Mouse (Mus musculus) forebrain, postnatal 0 days (tissue): ENCODE results near the gene Lrrc47. TPM values are rescaled to one million over a fixed set of nuclear protein-coding genes. Genes with fewer than 3 reads are reported as not detected.

ENCODE experiments used
- ATAC-seq: fragments of 200-750 bp; cut with Nextera tagmentation; 2 replicates; pipeline ENCODE4 v1.8.0; 2017; ENCODE audit warnings: mild to moderate bottlenecking, moderate library complexity
- DNase-seq: peaks from one replicate; pipeline ENCODE4 v3.0.0-alpha.2; 2015
- H3K27ac ChIP-seq: fragments of 300-500 bp; sonication (generic); 2 replicates; pipeline ENCODE4 v1.5.1; 2014; ENCODE audit warnings: low read depth, mild to moderate bottlenecking, antibody characterized with exemption, low read length, moderate library complexity, mixed read lengths
- H3K27me3 ChIP-seq: fragments of 300-500 bp; sonication (generic); 2 replicates; pipeline ENCODE4 v1.6.1; 2014; ENCODE audit warnings: mild to moderate bottlenecking, low read length, mixed read lengths; ENCODE audit not compliant: insufficient read depth
- H3K36me3 ChIP-seq: fragments of 300-500 bp; sonication (generic); 2 replicates; pipeline ENCODE4 v1.6.1; 2014; ENCODE audit warnings: mild to moderate bottlenecking, moderate library complexity; ENCODE audit not compliant: insufficient read depth
- H3K4me1 ChIP-seq: fragments of 300-500 bp; sonication (generic); 2 replicates; pipeline ENCODE4 v1.6.1; 2014; ENCODE audit warnings: antibody characterized with exemption; ENCODE audit not compliant: insufficient read depth
- H3K4me2 ChIP-seq: fragments of 300-500 bp; sonication (generic); 2 replicates; pipeline ENCODE4 v1.6.1; 2014; ENCODE audit warnings: low read depth, mild to moderate bottlenecking, moderate library complexity
- H3K4me3 ChIP-seq: fragments of 300-500 bp; sonication (generic); 2 replicates; pipeline ENCODE4 v1.5.1; 2014; ENCODE audit warnings: low read depth, low read length, mixed read lengths
- H3K9ac ChIP-seq: fragments of 300-500 bp; sonication (generic); 2 replicates; pipeline ENCODE4 v1.6.1; 2014; ENCODE audit warnings: mild to moderate bottlenecking
- H3K9me3 ChIP-seq: fragments of 300-500 bp; sonication (generic); 2 replicates; pipeline ENCODE4 v1.6.1; 2016; ENCODE audit warnings: low read length
- CTCF ChIP-seq: sonication (generic); IDR thresholded peaks from 2 replicates; pipeline ENCODE4 v1.5.1; 2016; ENCODE audit warnings: antibody characterized with exemption, control low read depth, low read depth
- WGBS: fragments of 180-500 bp; shearing (Covaris S2); extraction: QIAGEN DNeasy Blood & Tissue Kit; methylation state at CpG from one replicate; pipeline ENCODE4 v1.1.7; 2014; 5-methylcytosine and 5-hydroxymethylcytosine counted together
- polyA plus RNA-seq: library from polyadenylated mRNA; unstranded; fragments of >200 nt; fragmentation: Nextera tagmentation; extraction: Ambion mirVana; gene quantifications from 2 replicates; pipeline ENCODE4 v1.2.1, GENCODE M21; 2015
- total RNA-seq: library from RNA; depleted of rRNA; stranded (reverse); fragments of >200 nt; gene quantifications from 2 replicates; pipeline ENCODE4 v1.2.3, GENCODE M21; 2014

Lrrc47 gene
- total and polyA plus RNA-seq, 2 experiments from 2014 or later: 20.5 to 27.4 TPM

DNA sequence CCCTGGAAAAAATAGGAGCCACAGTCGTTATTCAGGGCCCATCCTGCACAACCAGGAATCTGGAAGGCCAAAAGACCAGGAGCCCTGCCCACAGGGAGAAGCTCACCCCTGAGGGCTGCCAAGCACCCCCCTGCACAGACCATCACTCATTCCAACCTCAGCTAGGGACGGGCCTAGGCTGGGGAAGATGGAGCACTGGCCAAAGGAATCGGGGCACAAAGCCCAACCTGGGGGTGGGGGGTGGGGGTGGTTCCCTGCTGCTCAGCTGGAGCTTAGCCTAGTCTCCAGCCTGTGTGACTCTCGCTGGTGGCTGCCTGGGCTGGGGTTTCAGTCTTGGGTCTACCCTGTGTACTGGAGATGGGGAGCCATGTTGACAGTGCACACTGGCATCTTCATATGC lies 11.3 kb downstream of the Lrrc47 start:
- H3K4me1 ChIP-seq: no peaks in the 10 kb centered on the region
- no peak for DNase-seq
- no peak overlapping the region for H3K4me3 ChIP-seq
- TF ChIP-seq CTCF: no peak
- H3K9ac ChIP-seq: no peak overlapping the region
- peaks cover 46% of the 10 kb centered on the region for H3K36me3 ChIP-seq
- no peak overlapping the region for H3K4me2 ChIP-seq
- no peak overlapping the region for H3K27ac ChIP-seq
- ATAC-seq: peak; percentile 36; the same call in 1 of the 2 replicates
- peaks cover 23% of the 10 kb centered on the region for H3K27me3 ChIP-seq
- 23% methylated on average over 4 of the region's 4 CpGs for WGBS
- no peaks in the 10 kb centered on the region for H3K9me3 ChIP-seq

DNA sequence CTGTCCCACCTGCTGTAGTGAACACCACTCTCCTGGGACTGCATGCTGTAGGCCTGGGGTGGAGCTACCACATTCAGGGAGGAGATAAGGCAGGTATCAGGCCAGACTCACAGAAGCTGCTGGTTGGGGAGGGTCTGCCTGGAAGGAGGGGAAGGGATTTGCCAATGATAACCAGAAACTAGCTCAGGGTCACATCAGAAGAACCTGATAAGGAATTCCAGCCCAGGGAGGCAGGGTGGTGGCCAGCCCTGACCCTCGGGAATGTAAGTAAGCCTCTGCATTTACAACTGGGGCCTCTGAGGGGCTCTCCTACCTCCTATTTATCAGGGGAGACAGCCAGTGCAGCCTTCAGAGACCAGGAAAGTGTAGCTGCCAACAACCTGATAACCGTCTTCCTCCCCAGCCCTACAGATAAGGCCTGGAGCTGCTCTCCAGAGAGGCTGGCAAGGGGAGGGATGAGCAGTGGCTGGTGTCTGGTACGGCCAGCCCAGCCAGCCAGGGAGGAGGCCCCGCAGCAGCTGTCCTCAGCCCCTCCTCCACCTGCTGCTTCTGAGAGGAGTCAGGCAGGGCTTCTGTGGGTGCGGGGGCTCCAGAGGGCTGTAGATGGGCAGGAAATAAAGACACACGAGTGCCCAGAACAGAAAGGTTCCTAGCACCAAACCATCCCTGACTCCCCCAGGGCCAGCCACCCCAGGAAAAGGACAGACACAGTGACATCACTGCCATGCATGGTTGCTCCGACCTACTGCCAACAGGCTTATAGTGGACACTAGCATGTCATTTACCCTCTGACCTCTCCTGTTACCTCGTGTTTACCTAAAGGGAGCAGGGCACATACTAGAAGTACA lies 12.4 kb downstream of the Lrrc47 start:
- TF ChIP-seq CTCF: no peak
- DNase-seq: no peak
- Histone ChIP-seq H3K9ac (no peak overlapping the region), H3K36me3 (peaks cover 35% of the 10 kb centered on the region), H3K9me3 (no peaks in the 10 kb centered on the region), H3K27ac (no peak overlapping the region), H3K4me1 (no peaks in the 10 kb centered on the region), H3K27me3 (peaks cover 23% of the 10 kb centered on the region), H3K4me2 (no peak overlapping the region), H3K4me3 (no peak overlapping the region)
- 30% methylated on average over 8 of the region's 8 CpGs for WGBS
- ATAC-seq: no peak

DNA sequence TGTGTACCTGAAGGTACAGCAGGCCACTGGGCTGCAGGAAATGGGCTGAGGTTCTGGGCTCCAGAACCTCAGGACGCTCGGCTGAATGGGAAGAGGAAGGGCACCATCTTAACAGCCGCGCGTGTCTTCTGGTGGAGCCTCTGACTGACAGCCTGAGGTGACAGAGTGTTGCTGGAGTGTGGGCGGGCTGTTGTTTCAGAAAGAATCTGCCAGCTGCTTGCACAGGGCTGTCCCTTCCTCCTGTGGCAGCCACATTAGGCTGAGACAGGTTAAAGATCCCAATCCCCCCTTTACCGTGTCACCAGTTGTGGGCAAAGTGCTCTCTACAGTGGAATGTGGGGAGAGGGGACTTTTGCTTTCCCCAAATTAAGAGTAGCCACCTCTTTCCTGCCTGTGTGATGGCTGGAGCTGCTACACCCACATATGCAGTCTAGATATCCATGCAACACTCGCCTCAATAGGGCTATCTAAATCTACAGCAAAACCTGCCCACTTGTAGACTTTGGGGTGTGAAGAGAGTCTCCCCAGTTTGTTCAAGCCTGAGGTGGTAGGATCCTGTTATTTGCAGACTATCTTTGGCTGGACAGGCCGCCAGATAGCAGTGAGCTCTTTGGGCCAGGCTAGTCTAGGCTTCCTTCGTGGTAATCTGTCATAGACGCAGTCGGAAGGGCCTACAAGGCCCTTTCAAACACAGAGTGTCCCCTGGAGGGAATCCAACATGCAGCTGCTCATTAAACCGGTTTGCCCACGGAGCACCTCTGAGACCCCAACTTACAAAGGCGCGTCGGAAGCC lies 13.4 kb downstream of the Lrrc47 start:
- Histone ChIP-seq H3K4me1 (no peaks in the 10 kb centered on the region), H3K4me3 (no peak overlapping the region), H3K27me3 (peaks cover 23% of the 10 kb centered on the region), H3K9ac (no peak overlapping the region), H3K27ac (no peak overlapping the region), H3K4me2 (no peak overlapping the region), H3K36me3 (peaks cover 25% of the 10 kb centered on the region), H3K9me3 (no peaks in the 10 kb centered on the region)
- WGBS: 35% methylated on average over 17 of the region's 17 CpGs
- TF ChIP-seq CTCF: no peak
- DNase-seq (no peak), ATAC-seq (no peak)

DNA sequence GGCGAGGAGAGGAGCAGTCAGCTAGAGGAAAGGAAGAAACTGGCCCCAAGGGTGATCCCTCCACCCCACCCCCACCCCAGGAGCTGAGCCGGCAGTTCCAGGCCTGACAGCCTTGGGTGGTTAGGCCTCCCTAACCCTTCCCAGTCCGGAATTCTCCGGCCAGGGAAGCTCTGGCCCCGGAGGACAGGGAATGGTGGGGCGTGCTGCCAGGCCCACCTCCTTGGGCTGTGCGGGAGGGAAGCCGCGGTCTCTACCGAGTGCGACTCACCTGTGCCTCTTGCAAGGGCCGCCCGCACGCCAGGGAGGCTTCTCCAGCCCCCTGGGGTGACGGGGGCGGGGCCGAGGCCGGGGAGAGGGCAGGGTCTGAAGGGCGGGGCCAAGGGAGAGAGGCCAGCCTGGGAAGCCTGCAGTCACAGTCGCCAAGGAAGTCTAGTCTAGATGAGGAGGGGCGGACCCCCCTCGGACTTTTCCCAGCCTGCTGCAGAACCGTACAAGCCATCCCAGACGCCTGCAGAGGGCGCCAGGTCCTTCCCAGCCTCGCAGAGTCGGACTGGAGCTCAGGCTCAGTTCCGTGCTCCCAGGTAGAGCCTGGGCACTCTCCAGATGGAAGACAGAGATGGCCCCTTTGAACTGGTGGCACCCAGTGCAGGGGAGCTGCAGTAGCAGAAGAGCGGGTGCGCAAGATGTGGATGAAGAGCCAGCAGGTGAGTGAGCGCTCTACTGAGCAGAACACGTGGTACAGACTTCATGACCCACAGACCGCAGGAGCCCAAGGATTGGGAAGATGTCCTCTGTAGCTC lies 14.3 kb downstream of the Lrrc47 start, which contains the start of gene Smim1:
Gene Smim1 (minus strand): TSS at position 590 of the 800 bp plus-strand sequence.
- WGBS: 3% methylated on average over 33 of the region's 33 CpGs

DNA sequence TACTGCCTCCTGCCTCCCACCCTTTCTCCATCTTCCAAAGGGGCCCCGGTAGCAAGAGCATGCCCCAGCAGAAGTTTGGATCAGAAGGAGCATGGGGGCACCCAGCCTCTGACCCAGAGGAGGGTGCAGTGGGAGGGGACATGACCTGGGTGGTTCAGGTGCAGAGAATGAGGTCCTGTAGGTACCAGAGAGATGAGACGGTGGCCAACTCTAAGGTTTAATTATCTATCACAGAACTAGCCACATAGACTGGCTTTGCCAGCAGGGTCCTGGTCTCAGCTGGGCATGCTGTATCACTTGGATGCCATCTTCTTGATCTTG lies 14.9 kb downstream of the Lrrc47 start:
- no peak for ATAC-seq
- no peak overlapping the region; the same call in 1 of the 2 replicates for H3K9ac ChIP-seq
- peak overlapping the region; percentile 25; the same call in 1 of the 2 replicates for H3K4me3 ChIP-seq
- no peak overlapping the region for H3K27ac ChIP-seq
- DNase-seq: no peak
- peaks cover 12% of the 10 kb centered on the region for H3K36me3 ChIP-seq
- H3K27me3 ChIP-seq: peaks cover 23% of the 10 kb centered on the region
- H3K4me2 ChIP-seq: peak overlapping the region; percentile 46; the same call in 1 of the 2 replicates
- H3K4me1 ChIP-seq: no peaks in the 10 kb centered on the region
- no peaks in the 10 kb centered on the region for H3K9me3 ChIP-seq
- WGBS: 29% methylated on average over 2 of the region's 2 CpGs
- no peak for TF ChIP-seq CTCF

More for the DNA sequence above, 14.3 kb downstream of the Lrrc47 start, which contains the start of gene Smim1:
- H3K4me3 ChIP-seq: peak within 1 kb of the TSS; percentile 25; the same call in 1 of the 2 replicates
- peaks cover 23% of the 10 kb centered on the region for H3K27me3 ChIP-seq
- DNase-seq: peak; percentile 42
- H3K36me3 ChIP-seq: peaks cover 18% of the 10 kb centered on the region
- no peak within 1 kb of the TSS for H3K27ac ChIP-seq
- no peak within 1 kb of the TSS; the same call in 1 of the 2 replicates for H3K9ac ChIP-seq
- H3K4me2 ChIP-seq: peak within 1 kb of the TSS; percentile 46
- H3K4me1 ChIP-seq: no peaks in the 10 kb centered on the region
- peak; percentile 62 for ATAC-seq
- TF ChIP-seq CTCF: peak; percentile 64
- H3K9me3 ChIP-seq: no peaks in the 10 kb centered on the region

DNA sequence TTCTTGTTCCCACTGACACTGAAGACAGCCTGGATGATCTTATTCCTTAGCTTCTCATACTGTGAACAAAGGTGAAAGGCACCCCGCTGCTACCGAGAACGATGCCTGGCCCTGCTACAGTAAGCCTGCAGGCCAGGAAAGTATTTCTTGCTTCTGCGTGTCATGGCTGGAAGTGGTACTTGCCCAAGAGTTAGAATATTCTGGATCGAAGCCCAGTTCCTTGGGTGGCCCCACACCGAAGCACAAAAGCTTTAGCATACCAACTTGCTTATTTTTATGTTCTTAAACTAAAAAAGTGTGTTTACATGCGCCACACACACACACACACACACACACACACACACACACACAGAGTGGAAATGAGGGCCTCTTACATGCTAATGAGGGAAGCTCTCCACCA lies 16.5 kb downstream of the Lrrc47 start:
- H3K27me3 ChIP-seq: peaks cover 23% of the 10 kb centered on the region
- no peak overlapping the region for H3K4me3 ChIP-seq
- H3K9me3 ChIP-seq: no peaks in the 10 kb centered on the region
- H3K9ac ChIP-seq: no peak overlapping the region
- DNase-seq: no peak
- no peak overlapping the region for H3K4me2 ChIP-seq
- no peak for ATAC-seq
- H3K27ac ChIP-seq: no peak overlapping the region
- 74% methylated on average over 7 of the region's 7 CpGs for WGBS
- no peaks in the 10 kb centered on the region for H3K36me3 ChIP-seq
- H3K4me1 ChIP-seq: no peaks in the 10 kb centered on the region
- no peak for TF ChIP-seq CTCF
